Mouse (Mus musculus) forebrain, embryonic 11.5 days (tissue): ENCODE measurements at regions not wholly inside any gene's neighbourhood (a gene's known extent, or its start where the extent isn't known, plus 50 kb on each side); places are given as distances from the start of the nearest gene placed in this dataset.
"Not testable (repeated sequence)": the region's sequence is repeated elsewhere in the genome, so short reads cannot be mapped to it uniquely, and the experiment has no call there.

ENCODE experiments used
- ATAC-seq: fragments of 200-750 bp; cut with Nextera tagmentation; replicated peaks from 2 replicates; pipeline ENCODE4 v1.8.0; 2017; ENCODE audit warnings: moderate TSS enrichment; ENCODE audit not compliant: low FRiP score
- DNase-seq: peaks from one replicate; pipeline ENCODE4 v3.0.0-alpha.2; 2017; ENCODE audit warnings: low spot score
- H3K27ac ChIP-seq: fragments of 300-500 bp; sonication (generic); 2 replicates; pipeline ENCODE4 v1.5.1; 2014; ENCODE audit warnings: low read depth, low read length
- H3K27me3 ChIP-seq: fragments of 300-500 bp; sonication (generic); 2 replicates; pipeline ENCODE4 v1.6.1; 2014; ENCODE audit warnings: mild to moderate bottlenecking, low read length, mixed read lengths; ENCODE audit not compliant: control insufficient read depth, insufficient read depth
- H3K36me3 ChIP-seq: fragments of 300-500 bp; sonication (generic); 2 replicates; pipeline ENCODE4 v1.6.1; 2014; ENCODE audit warnings: mild to moderate bottlenecking, low read length, moderate library complexity, mixed read lengths; ENCODE audit not compliant: control insufficient read depth, insufficient read depth
- H3K4me1 ChIP-seq: fragments of 300-500 bp; sonication (generic); replicated peaks from 2 replicates; pipeline ENCODE4 v1.6.1; 2014; ENCODE audit warnings: low read length, mixed read lengths; ENCODE audit not compliant: control insufficient read depth, insufficient read depth
- H3K4me2 ChIP-seq: fragments of 300-500 bp; sonication (generic); 2 replicates; pipeline ENCODE4 v1.6.1; 2014; ENCODE audit warnings: low read depth, mild to moderate bottlenecking, low read length, moderate library complexity, mixed read lengths; ENCODE audit not compliant: severe bottlenecking
- H3K4me3 ChIP-seq: fragments of 300-500 bp; sonication (generic); 2 replicates; pipeline ENCODE4 v1.5.1; 2014; ENCODE audit warnings: low read depth, low read length
- H3K9ac ChIP-seq: fragments of 300-500 bp; sonication (generic); 2 replicates; pipeline ENCODE4 v1.6.1; 2014; ENCODE audit warnings: low read length
- H3K9me3 ChIP-seq: fragments of 300-500 bp; sonication (generic); 2 replicates; pipeline ENCODE4 v1.6.1; 2016; ENCODE audit warnings: low read length, mixed read lengths; ENCODE audit not compliant: control insufficient read depth
- WGBS: fragments of 180-500 bp; shearing (Covaris S2); extraction: QIAGEN DNeasy Blood & Tissue Kit; methylation state at CpG from one replicate; pipeline ENCODE4 v1.1.7; 2014; 5-methylcytosine and 5-hydroxymethylcytosine counted together

GRCm38 (mm10) chr10:15263337-15263736, 545.3 kb upstream of the Gje1 start:
- H3K4me3 ChIP-seq, H3K27me3 ChIP-seq, ATAC-seq, H3K9me3 ChIP-seq, DNase-seq, H3K27ac ChIP-seq, H3K36me3 ChIP-seq, H3K4me2 ChIP-seq, H3K4me1 ChIP-seq, H3K9ac ChIP-seq: not testable (repeated sequence)
- WGBS, result 45% methylated on average over 1 of the region's 1 CpGs

GRCm38 (mm10) chr10:15262282-15262681, 544.3 kb upstream of the Gje1 start:
- 89% methylated on average over 7 of the region's 7 CpGs for WGBS
- H3K27ac ChIP-seq, result not testable (repeated sequence)

DNA sequence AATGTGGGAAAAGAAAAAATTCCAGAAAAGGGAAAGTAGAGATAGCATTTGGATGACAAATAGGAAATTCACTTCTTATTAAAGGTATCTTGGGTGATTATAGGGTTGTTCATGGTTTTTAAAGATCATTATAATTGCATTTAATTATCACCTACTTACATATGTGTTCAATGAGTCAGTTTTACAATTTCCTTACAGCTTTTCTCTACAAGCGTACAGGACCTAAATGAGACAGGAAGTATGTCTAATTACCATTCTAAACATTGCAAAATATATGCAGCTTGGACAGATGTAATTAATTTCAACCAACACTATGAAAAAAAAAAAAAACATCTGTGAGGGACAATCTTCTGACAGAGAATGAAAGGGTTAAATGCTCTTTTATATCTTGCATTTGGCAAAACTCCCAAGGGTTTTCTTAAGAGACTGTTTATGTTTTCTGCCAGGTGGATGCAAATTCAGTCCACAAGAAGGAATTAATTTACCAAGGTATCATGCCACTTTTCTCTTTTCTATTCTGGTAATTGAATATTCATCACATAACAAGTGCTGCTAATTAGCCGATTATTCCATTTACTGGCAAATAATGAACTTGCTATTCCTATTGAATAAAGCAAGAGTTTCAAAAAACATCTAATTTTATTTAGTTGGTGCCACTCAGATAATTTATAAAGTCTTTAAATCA, 531.5 kb upstream of the Gje1 start:
- H3K4me1 ChIP-seq, result no peaks in the 10 kb centered on the region
- H3K9ac ChIP-seq, result no peak overlapping the region
- no peak for DNase-seq
- H3K4me3 ChIP-seq, result no peak overlapping the region
- H3K36me3 ChIP-seq, result no peaks in the 10 kb centered on the region
- no peaks in the 10 kb centered on the region for H3K27me3 ChIP-seq
- H3K9me3 ChIP-seq, result no peaks in the 10 kb centered on the region
- H3K4me2 ChIP-seq, result no peak overlapping the region
- H3K27ac ChIP-seq, result no peak overlapping the region
- ATAC-seq, result 0 out of 2 replicates have a peak, but pooled peaks have one; percentile 15
- 70% methylated on average over 2 of the region's 2 CpGs for whole genome bisulfite sequencing

More at GRCm38 (mm10) chr10:15262282-15262681, 544.3 kb upstream of the Gje1 start:
- not testable (repeated sequence) for DNase-seq, H3K9ac ChIP-seq, H3K4me3 ChIP-seq, H3K36me3 ChIP-seq, H3K27me3 ChIP-seq, H3K9me3 ChIP-seq, H3K4me1 ChIP-seq, ATAC-seq, H3K4me2 ChIP-seq

- H3K4me1 ChIP-seq, result no peaks in the 10 kb centered on the region
- DNase-seq (no peak), ATAC-seq (no peak)
- no peak overlapping the region for H3K9ac ChIP-seq
- no peak overlapping the region for H3K27ac ChIP-seq
- 90% methylated on average over 3 of the region's 3 CpGs for WGBS
- no peak overlapping the region for H3K4me3 ChIP-seq
- no peaks in the 10 kb centered on the region for H3K27me3 ChIP-seq
- H3K36me3 ChIP-seq, result no peaks in the 10 kb centered on the region
- H3K4me2 ChIP-seq, result no peak overlapping the region
- no peaks in the 10 kb centered on the region for H3K9me3 ChIP-seq
Observed at GRCm38 (mm10) chr10:15248899-15249298, 530.9 kb upstream of the Gje1 start.

- no peak for ATAC-seq
- Histone ChIP-seq H3K4me2 (no peak overlapping the region), H3K27me3 (no peaks in the 10 kb centered on the region), H3K9me3 (no peaks in the 10 kb centered on the region), H3K4me3 (no peak overlapping the region), H3K9ac (no peak overlapping the region), H3K36me3 (no peaks in the 10 kb centered on the region), H3K27ac (no peak overlapping the region), H3K4me1 (no peaks in the 10 kb centered on the region)
- no peak for DNase-seq
- 77% methylated on average over 6 of the region's 6 CpGs for WGBS
Observed at GRCm38 (mm10) chr10:15244376-15245262, 526.6 kb upstream of the Gje1 start.

- 71% methylated on average over 2 of the region's 2 CpGs for WGBS
- H3K27ac ChIP-seq, result no peak overlapping the region
- H3K9ac ChIP-seq, result no peak overlapping the region
- no peaks in the 10 kb centered on the region for H3K36me3 ChIP-seq
- DNase-seq (no peak), ATAC-seq (no peak)
- no peaks in the 10 kb centered on the region for H3K9me3 ChIP-seq
- no peaks in the 10 kb centered on the region for H3K27me3 ChIP-seq
- H3K4me3 ChIP-seq, result no peak overlapping the region
- no peak overlapping the region for H3K4me2 ChIP-seq
- H3K4me1 ChIP-seq, result no peaks in the 10 kb centered on the region
Observed at GRCm38 (mm10) chr10:15243460-15243859, 525.4 kb upstream of the Gje1 start.

DNA sequence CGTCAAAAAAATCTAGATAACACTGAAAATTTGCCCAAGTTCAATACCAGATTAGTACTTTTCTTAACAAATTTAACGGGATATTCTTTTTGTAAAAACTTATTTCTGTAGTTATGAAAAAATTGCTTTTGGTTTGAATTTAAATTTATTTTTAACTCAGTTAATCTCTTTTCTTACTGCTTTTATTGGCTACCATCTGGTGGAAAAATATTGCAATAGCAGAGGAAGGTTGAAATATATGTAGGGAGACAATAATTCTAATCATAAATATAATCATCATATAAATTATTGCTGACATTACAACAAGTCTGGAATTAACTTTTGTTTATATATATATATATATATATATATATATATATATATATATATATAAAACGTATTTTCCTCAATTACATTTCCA, 500.9 kb upstream of the Gje1 start:
- Histone ChIP-seq H3K9me3 (no peaks in the 10 kb centered on the region), H3K27ac (no peak overlapping the region), H3K4me1 (no peaks in the 10 kb centered on the region), H3K9ac (no peak overlapping the region), H3K4me2 (no peak overlapping the region), H3K4me3 (no peak overlapping the region), H3K27me3 (no peaks in the 10 kb centered on the region), H3K36me3 (no peaks in the 10 kb centered on the region)
- 83% methylated on average over 3 of the region's 3 CpGs for WGBS
- no peak for DNase-seq
- ATAC-seq, result no peak

GRCm38 (mm10) chr10:15179585-15179984, 461.6 kb upstream of the Gje1 start:
- WGBS, result 98% methylated on average over 6 of the region's 6 CpGs
- DNase-seq (no peak), ATAC-seq (no peak)
- Histone ChIP-seq H3K4me1 (no peaks in the 10 kb centered on the region), H3K9me3 (no peaks in the 10 kb centered on the region), H3K4me2 (no peak overlapping the region), H3K9ac (no peak overlapping the region), H3K27me3 (no peaks in the 10 kb centered on the region), H3K27ac (no peak overlapping the region), H3K4me3 (no peak overlapping the region), H3K36me3 (no peaks in the 10 kb centered on the region)
